Mouse (Mus musculus) myocyte (in vitro differentiated cells): ENCODE measurements around the gene Rabep1. TPM values are rescaled to one million over a fixed set of nuclear protein-coding genes. Genes with fewer than 3 reads are reported as not detected.

Experiments
- H3K27me3 ChIP-seq: one replicate; pipeline ENCODE4 v1.6.1; 2011; ENCODE audit not compliant: control insufficient read depth, insufficient read depth, insufficient read length
- H3K36me3 ChIP-seq: one replicate; pipeline ENCODE4 v1.6.1; 2011; ENCODE audit not compliant: control insufficient read depth, insufficient read depth
- H3K4me2 ChIP-seq: one replicate; pipeline ENCODE4 v1.6.1; 2011; ENCODE audit warnings: low read depth, control low read depth
- H3K4me3 ChIP-seq: one replicate; pipeline ENCODE4 v1.5.1; 2011; ENCODE audit warnings: mild to moderate bottlenecking, control low read depth, moderate library complexity
- H3K79me2 ChIP-seq: one replicate; pipeline ENCODE4 v1.6.1; 2011; ENCODE audit not compliant: control insufficient read depth, insufficient read depth
- H3ac ChIP-seq: one replicate; pipeline ENCODE4 v1.6.1; 2011; ENCODE audit not compliant: control insufficient read depth, insufficient read length
- CEBPB ChIP-seq: IDR thresholded peaks from 2 replicates; pipeline ENCODE4 v1.6.1; 2011; ENCODE audit warnings: mild to moderate bottlenecking, moderate library complexity; ENCODE audit not compliant: poor library complexity, insufficient read depth, severe bottlenecking
- E2F4 ChIP-seq: IDR thresholded peaks from one replicate; pipeline ENCODE4 v1.6.1; 2011; ENCODE audit warnings: mild to moderate bottlenecking, control low read depth, moderate library complexity; ENCODE audit not compliant: insufficient read depth
- MAX ChIP-seq: IDR thresholded peaks from one replicate; pipeline ENCODE4 v1.6.1; 2011; ENCODE audit warnings: low read depth, mild to moderate bottlenecking, control low read depth
- MYOD1 ChIP-seq, 3 experiments: IDR thresholded peaks; one replicate each; pipeline ENCODE4 v1.6.1; 2011; ENCODE audit warnings: control low read depth in 2 of 3, low read depth in 2 of 3, mild to moderate bottlenecking in 2 of 3, moderate library complexity in 1 of 3; ENCODE audit not compliant: insufficient read length in 2 of 3, control insufficient read depth in 1 of 3
- MYOG ChIP-seq, 3 experiments: IDR thresholded peaks; one replicate each; pipeline ENCODE4 v1.6.1; 2011; ENCODE audit warnings: control low read depth in 2 of 3, low read depth in 2 of 3, mild to moderate bottlenecking in 2 of 3; ENCODE audit not compliant: insufficient read length in 2 of 3, control insufficient read depth in 1 of 3, insufficient read depth in 1 of 3
- POLR2A ChIP-seq: IDR thresholded peaks from one replicate; pipeline ENCODE4 v1.6.1; 2011; ENCODE audit warnings: low read depth, mild to moderate bottlenecking, control low read depth, moderate library complexity; ENCODE audit not compliant: insufficient read length
- POLR2AphosphoS2 ChIP-seq: IDR thresholded peaks from one replicate; pipeline ENCODE4 v1.6.1; 2011; ENCODE audit warnings: low read depth, control low read depth; ENCODE audit not compliant: insufficient read length
- REST ChIP-seq: IDR thresholded peaks from one replicate; pipeline ENCODE4 v1.6.1; 2011; ENCODE audit warnings: mild to moderate bottlenecking, control low read depth, moderate library complexity; ENCODE audit not compliant: insufficient read depth, insufficient read length
- SRF ChIP-seq: IDR thresholded peaks from one replicate; pipeline ENCODE4 v1.6.1; 2011; ENCODE audit warnings: low read depth; ENCODE audit not compliant: control insufficient read depth, insufficient read length
- TCF12 ChIP-seq: IDR thresholded peaks from one replicate; pipeline ENCODE4 v1.6.1; 2011; ENCODE audit warnings: mild to moderate bottlenecking, control low read depth; ENCODE audit not compliant: poor library complexity, insufficient read depth, severe bottlenecking
- TCF3 ChIP-seq: IDR thresholded peaks from one replicate; pipeline ENCODE4 v1.6.1; 2011; ENCODE audit warnings: low read depth, control low read depth; ENCODE audit not compliant: insufficient read length
- USF1 ChIP-seq: IDR thresholded peaks from one replicate; pipeline ENCODE4 v1.6.1; 2011; ENCODE audit warnings: low read depth, mild to moderate bottlenecking, control low read depth, moderate library complexity
- polyA plus RNA-seq: library from polyadenylated mRNA; unstranded; fragments of >200 nt; fragmentation: generic; extraction: Trizol; gene quantifications from one replicate; pipeline ENCODE4 v1.2.1, GENCODE M21; 2012; ENCODE audit warnings: missing spikeins

Rabep1 gene
- polyA plus RNA-seq, 1 experiment: 16.1 TPM

DNA sequence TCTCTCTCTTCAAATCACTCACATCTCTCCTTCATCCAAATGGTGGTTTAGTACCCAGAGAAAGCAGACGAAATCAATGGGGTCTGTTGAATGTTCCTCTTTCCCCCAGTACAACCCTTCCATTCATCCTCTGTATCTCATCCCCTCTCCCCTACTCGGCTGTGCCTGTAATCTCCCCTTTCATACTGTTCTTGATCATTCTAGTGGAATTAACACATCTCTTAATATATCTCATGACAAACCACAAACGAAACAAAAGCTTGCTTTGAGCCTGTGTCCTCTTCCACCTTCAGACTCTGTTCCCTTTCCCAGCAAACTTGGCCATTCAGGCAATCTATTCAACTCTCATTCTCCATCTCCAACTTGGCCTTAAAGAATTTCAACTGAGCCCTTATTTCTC, 13.4 kb upstream of the Rabep1 start:
- H3K27me3 ChIP-seq: no peaks in the 10 kb centered on the region
- H3K4me3 ChIP-seq: no peak overlapping the region
- H3K79me2 ChIP-seq: no peaks in the 10 kb centered on the region
- H3K4me2 ChIP-seq: no peak overlapping the region
- H3K36me3 ChIP-seq: no peaks in the 10 kb centered on the region
- TF ChIP-seq TCF3 (no peak), USF1 (no peak), SRF (no peak), E2F4 (no peak), MYOG (IDR thresholded peaks at IDR 0.05; ENCODE audit: control insufficient read depth in 1 of 3, insufficient read depth in 1 of 3, insufficient read length in 2 of 3, low read depth in 2 of 3) (no peak), REST (no peak), POLR2AphosphoS2 (no peak), MYOD1 (IDR thresholded peaks at IDR 0.05; ENCODE audit: control insufficient read depth in 1 of 3, insufficient read length in 2 of 3, low read depth in 2 of 3) (no peak), TCF12 (no peak), MAX (no peak), POLR2A (no peak)
- H3ac ChIP-seq: no peak overlapping the region

DNA sequence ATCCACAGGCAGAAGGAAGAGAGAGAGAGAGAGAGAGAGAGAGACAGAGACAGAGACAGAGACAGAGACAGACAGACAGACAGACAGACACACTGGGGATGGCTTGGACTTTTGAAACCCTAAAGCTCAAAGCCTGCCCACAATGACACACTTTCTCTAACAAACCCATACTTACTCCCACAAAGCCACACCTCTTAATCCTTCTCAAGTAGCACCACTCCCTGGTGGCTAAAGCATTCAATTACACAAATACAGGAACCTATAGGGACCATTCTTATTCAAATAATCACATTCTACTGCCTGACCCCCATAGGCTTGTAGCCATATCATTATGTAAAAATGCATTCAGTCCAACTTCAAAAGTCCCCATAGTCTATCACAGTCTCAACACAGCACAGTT, 11.2 kb upstream of the Rabep1 start:
- Histone ChIP-seq H3K4me3 (no peak overlapping the region), H3K27me3 (no peaks in the 10 kb centered on the region), H3ac (no peak overlapping the region), H3K4me2 (no peak overlapping the region), H3K36me3 (no peaks in the 10 kb centered on the region), H3K79me2 (no peaks in the 10 kb centered on the region)
- TF ChIP-seq TCF3 (no peak), POLR2A (no peak), MYOD1 (IDR thresholded peaks at IDR 0.05; ENCODE audit: control insufficient read depth in 1 of 3, insufficient read length in 2 of 3, low read depth in 2 of 3) (no peak), MYOG (IDR thresholded peaks at IDR 0.05; ENCODE audit: control insufficient read depth in 1 of 3, insufficient read depth in 1 of 3, insufficient read length in 2 of 3, low read depth in 2 of 3) (no peak), POLR2AphosphoS2 (no peak), MAX (no peak), REST (no peak), TCF12 (no peak), CEBPB (no peak), SRF (no peak), USF1 (no peak), E2F4 (no peak)

DNA sequence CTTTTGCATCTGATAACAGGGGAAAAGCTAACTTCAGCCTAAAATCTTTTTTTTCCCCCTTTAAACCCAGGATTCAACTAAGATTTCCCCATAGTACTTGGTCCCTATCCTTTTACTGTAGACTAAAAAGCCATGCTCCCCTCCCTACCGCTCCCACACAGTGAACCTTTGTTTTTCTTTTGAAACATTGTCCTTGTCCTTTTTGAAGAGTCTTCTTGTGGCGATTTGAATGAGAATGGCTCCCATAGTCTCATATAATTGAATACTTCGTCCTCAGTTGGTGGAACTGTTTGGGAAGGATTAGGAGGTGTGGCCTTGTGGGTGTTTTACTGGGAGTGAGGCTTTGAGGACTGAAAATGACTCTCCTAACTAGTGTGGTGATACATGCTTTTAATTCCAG, 10.7 kb upstream of the Rabep1 start:
- Histone ChIP-seq H3ac (no peak overlapping the region), H3K27me3 (no peaks in the 10 kb centered on the region), H3K36me3 (no peaks in the 10 kb centered on the region), H3K4me2 (no peak overlapping the region), H3K79me2 (no peaks in the 10 kb centered on the region), H3K4me3 (no peak overlapping the region)
- no peak for TF ChIP-seq SRF
- no peak for TF ChIP-seq CEBPB
- no peak for TF ChIP-seq E2F4

DNA sequence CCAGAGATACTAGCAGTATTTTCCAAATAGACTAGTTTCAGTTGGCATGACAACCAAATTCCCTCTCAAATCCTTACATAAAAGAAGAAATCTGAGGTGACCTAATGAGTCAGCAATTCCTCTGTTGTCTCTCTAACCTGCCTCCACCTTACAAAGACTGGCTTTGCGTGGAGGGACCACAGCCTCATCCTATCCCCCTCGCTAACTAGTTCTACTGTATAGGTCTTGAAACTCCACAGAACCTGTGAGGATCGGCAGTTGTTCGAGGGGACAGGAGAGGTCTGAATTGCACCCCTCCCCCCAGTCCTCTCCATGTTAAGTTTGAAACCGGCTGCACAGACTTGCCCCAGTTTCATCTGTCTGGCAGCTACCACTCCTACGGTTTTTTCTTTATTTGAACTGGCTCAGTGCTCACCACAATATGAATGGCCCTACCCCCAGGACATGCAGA, 9.2 kb upstream of the Rabep1 start:
- Histone ChIP-seq H3K79me2 (no peaks in the 10 kb centered on the region), H3K4me2 (no peak overlapping the region), H3K36me3 (no peaks in the 10 kb centered on the region), H3K27me3 (no peaks in the 10 kb centered on the region), H3K4me3 (no peak overlapping the region), H3ac (no peak overlapping the region)
- TF ChIP-seq TCF12 (no peak), CEBPB (no peak), POLR2AphosphoS2 (no peak), SRF (no peak), MYOD1 (IDR thresholded peaks at IDR 0.05; ENCODE audit: control insufficient read depth in 1 of 3, insufficient read length in 2 of 3, low read depth in 2 of 3) (no peak), POLR2A (no peak), REST (no peak), TCF3 (no peak), MYOG (IDR thresholded peaks at IDR 0.05; ENCODE audit: control insufficient read depth in 1 of 3, insufficient read depth in 1 of 3, insufficient read length in 2 of 3, low read depth in 2 of 3) (no peak), USF1 (no peak), E2F4 (no peak), MAX (no peak)

DNA sequence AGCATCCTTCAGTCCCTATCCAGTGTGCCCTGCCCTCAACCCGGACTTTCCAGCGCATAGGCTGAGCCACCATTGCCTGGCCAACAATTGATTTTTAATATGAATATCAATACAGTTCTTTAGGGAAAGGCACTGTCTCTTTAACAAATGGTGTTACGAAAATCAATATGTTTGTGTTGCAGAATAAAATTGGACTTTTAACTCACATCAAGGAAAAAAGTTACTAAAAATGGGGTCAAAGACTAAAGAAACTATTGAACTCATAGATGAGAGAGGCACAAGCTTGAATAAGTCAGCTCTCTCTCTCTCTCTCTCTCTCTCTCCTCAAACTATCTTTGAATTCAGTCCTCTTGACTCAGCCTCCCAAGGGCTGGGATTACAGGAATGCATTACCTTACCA, 7.5 kb upstream of the Rabep1 start:
- H3K79me2 ChIP-seq: no peaks in the 10 kb centered on the region
- no peaks in the 10 kb centered on the region for H3K27me3 ChIP-seq
- TF ChIP-seq POLR2A: no peak
- TF ChIP-seq MYOD1 (IDR thresholded peaks at IDR 0.05; ENCODE audit: control insufficient read depth in 1 of 3, insufficient read length in 2 of 3, low read depth in 2 of 3): no peak
- TF ChIP-seq CEBPB: no peak
- TF ChIP-seq POLR2AphosphoS2: no peak
- TF ChIP-seq TCF12: no peak
- no peak for TF ChIP-seq MAX
- no peak for TF ChIP-seq SRF
- TF ChIP-seq REST: no peak
- no peak for TF ChIP-seq USF1
- no peak for TF ChIP-seq E2F4
- no peak for TF ChIP-seq MYOG (IDR thresholded peaks at IDR 0.05; ENCODE audit: control insufficient read depth in 1 of 3, insufficient read depth in 1 of 3, insufficient read length in 2 of 3, low read depth in 2 of 3)
- no peak for TF ChIP-seq TCF3
- no peak overlapping the region for H3K4me2 ChIP-seq
- no peak overlapping the region for H3K4me3 ChIP-seq
- H3ac ChIP-seq: no peak overlapping the region
- no peaks in the 10 kb centered on the region for H3K36me3 ChIP-seq
